Mouse (Mus musculus) Muller cell, postnatal 12 days (primary cell): Measurements from ENCODE around the gene Nab2.

Source experiments
- DNase-seq: peaks from one replicate; pipeline ENCODE4 v3.0.0-alpha.2; 2015; ENCODE audit errors: inconsistent ontology term

The Nab2 gene

DNA sequence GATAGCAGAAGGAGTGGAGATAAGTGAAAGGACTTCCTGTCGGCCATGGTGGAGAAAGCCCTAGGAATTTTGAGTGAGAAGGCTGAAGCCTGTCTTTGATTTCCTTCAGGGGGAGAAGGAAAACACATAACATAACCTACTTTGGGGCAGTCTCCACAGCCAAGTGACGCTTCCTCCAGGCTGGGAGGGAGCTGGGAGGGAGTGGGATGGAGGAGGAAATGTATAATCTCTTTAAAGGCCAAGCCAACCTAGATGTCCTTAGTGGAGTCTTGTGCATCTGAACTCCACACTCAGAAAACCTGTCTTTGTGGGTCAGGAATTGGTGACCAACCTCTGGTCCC is 53.4 kb downstream of the Nab2 start:
- no peak for DNase-seq

DNA sequence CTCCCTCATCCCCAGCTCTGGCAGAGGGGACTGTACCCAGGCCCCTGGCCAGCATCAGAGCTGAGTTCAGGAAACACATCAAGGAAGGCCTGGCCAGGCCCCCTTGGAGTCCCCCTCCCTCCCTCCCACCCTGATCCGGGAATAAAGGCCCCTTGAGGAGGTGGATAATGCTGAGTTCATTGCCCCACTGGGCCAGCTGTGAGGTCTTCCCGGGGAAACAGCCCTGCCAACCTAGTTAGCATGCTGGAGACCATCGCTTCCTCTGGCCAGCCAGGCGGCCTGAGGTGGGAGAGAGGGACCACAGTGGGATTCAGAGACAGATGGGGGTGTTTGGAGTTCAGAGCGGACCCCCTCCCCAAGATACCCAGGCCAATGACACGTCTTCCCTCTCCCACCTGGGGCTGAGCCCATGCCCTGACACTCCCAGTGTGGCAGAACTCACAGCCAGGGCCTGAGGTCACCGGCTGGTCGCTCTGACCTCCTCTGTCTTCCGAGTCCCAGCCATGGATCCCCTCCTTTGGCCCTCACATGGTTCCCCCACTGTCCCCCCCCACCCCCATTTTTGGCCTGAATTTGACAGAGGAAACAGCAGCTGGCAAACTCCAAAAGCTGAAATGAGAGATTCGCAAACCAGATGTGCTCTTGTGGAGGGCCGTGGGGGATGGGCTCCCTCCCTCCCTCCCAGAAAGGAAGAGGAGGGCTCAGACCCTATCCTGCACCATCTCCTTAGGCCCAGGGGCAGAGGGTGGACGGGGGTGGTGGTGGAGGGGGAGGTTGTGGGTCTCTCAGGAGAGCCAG is 53.9 kb downstream of the Nab2 start:
- no peak for DNase-seq

DNA sequence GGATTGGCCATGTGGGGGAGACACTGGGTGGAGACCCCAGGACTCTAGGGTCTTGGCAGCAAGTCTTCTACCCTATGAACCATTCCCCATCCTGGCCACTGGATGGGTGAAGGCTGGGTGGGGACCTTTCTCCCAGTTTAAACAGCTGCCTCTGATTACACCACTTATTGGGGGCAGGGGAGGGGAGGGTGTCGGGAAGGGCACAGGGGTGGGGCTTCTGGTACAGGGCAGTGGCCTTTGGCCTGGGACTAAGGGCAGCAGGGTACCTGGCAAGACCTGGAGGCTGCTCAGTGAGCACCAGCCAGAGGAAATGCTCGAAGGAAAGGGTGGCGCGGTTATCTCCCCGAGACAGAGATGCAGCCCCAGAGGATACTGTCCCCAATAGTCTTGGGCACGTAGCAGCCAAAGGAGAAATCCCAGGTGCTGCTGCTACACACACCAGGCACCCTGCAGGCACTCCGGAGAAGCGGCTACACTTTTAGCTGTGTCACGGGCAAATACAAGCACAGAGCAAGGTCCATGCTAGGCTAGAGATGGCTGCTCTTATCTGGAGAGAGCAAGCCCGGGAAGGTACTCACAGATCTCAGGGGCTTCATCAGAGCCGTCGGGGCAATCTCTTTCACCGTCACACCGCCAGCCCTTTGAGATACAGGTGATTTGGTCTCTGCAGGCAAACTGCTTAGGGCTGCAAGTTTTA is 56.1 kb downstream of the Nab2 start:
- no peak for DNase-seq
